Mouse (Mus musculus): ENCODE data around the gene Gm20696.

- no peak for TF ChIP-seq CTCF (IDR thresholded peaks at IDR 0.05; ENCODE audit: low read depth, low read length)
- TF ChIP-seq TAL1 (conservative IDR thresholded peaks at IDR 0.05; ENCODE audit: low read depth, low read length), result no peak
- TF ChIP-seq GATA2 (IDR thresholded peaks at IDR 0.05; ENCODE audit: borderline replicate concordance, low read depth, low read length), result no peak
These were observed 385.2 kb downstream of the Gm20696 start for GRCm38 (mm10) chr6:99281433-99281832.

Measured in G1E (cell line).